Mouse (Mus musculus) kidney, adult 8-10 months (tissue): Measurements from ENCODE around the gene Extl2.
A peak's percentile ranks its signal among the peaks of the same experiment; 100 is the strongest.

Experiments used
- DNase-seq, 2 experiments: peaks; one replicate each; pipeline ENCODE4 v3.0.0; 2022

The Extl2 gene

GRCm38 (mm10) chr3:116006978-116007940 is at the start of gene Extl2, which contains the start of gene Slc30a7:
TSS of gene Extl2 (plus strand) at chr3:116007462.
TSS of gene Slc30a7 (minus strand) at chr3:116007406.
- DNase-seq, result peak; percentile 69 to 72

GRCm38 (mm10) chr3:115961311-115962027 is 45.8 kb upstream of the Extl2 start:
- DNase-seq, result no peak

GRCm38 (mm10) chr3:115962028-115962415 is 45.2 kb upstream of the Extl2 start:
- no peak for DNase-seq

GRCm38 (mm10) chr3:115963597-115963996 is 43.7 kb upstream of the Extl2 start:
- DNase-seq, result no peak

GRCm38 (mm10) chr3:115964071-115964470 is 43.2 kb upstream of the Extl2 start:
- no peak for DNase-seq

GRCm38 (mm10) chr3:115968745-115969530 is 38.3 kb upstream of the Extl2 start:
- DNase-seq, result no peak

GRCm38 (mm10) chr3:115971045-115971785 is 36.0 kb upstream of the Extl2 start:
- no peak for DNase-seq

- no peak for DNase-seq
These were observed 35.2 kb upstream of the Extl2 start for GRCm38 (mm10) chr3:115971891-115972646.

- no peak for DNase-seq
These were observed 33.0 kb upstream of the Extl2 start for GRCm38 (mm10) chr3:115974228-115974627.

- DNase-seq, result no peak
These were observed 32.3 kb upstream of the Extl2 start for GRCm38 (mm10) chr3:115974995-115975394.

- DNase-seq, result no peak
These were observed 28.3 kb upstream of the Extl2 start for GRCm38 (mm10) chr3:115979000-115979399.

GRCm38 (mm10) chr3:115983217-115983616 is 24.0 kb upstream of the Extl2 start:
- DNase-seq, result no peak

GRCm38 (mm10) chr3:115984653-115985052 is 22.6 kb upstream of the Extl2 start:
- no peak for DNase-seq

GRCm38 (mm10) chr3:115985183-115985892 is 21.9 kb upstream of the Extl2 start:
- peak in 1 of 2 experiments; percentile 9 for DNase-seq

GRCm38 (mm10) chr3:115992103-115992502 is 15.2 kb upstream of the Extl2 start:
- DNase-seq, result no peak

GRCm38 (mm10) chr3:115992588-115992987 is 14.7 kb upstream of the Extl2 start:
- no peak for DNase-seq

GRCm38 (mm10) chr3:115993025-115993424 is 14.2 kb upstream of the Extl2 start:
- peak in 1 of 2 experiments; percentile 23 for DNase-seq

GRCm38 (mm10) chr3:115996929-115997328 is 10.3 kb upstream of the Extl2 start:
- no peak for DNase-seq

GRCm38 (mm10) chr3:116006284-116006977 is 831 bp upstream of the Extl2 start:
- no peak for DNase-seq

- DNase-seq, result peak; percentile 79 to 83
These were observed 729 bp downstream of the Extl2 start for GRCm38 (mm10) chr3:116007941-116008440.
